Mouse (Mus musculus) heart, postnatal 36 days (tissue): ENCODE measurements around the gene Gm21704. TPM values are rescaled to one million over a fixed set of nuclear protein-coding genes. Genes with fewer than 3 reads are reported as not detected.
"Not testable (repeated sequence)": the region's sequence is repeated elsewhere in the genome, so short reads cannot be mapped to it uniquely, and the experiment has no call there.

Experiments
- DNase-seq, 2 experiments: peaks; one replicate each; pipeline ENCODE4 v3.0.0; 2021 to 2022
- intact Hi-C: fragments of 180-260 bp; cut with DNase I; formaldehyde crosslinking; loops from one replicate; pipeline ENCODE4 v1.15.1; 2025
- total RNA-seq, 2 experiments: library from RNA; stranded (reverse); gene quantifications; 2 replicates each; pipeline ENCODE4 v1.2.3; 2021

The Gm21704 gene
- total RNA-seq: not detected

GRCm38 (mm10) chrY:3410067-3410466 is at the start of gene Gm21704, which contains the start of gene Gm21708:
Gm21704 (minus strand) TSS chrY:3410167.
Gm21708 (minus strand) TSS chrY:3410167.
- DNase-seq, intact Hi-C loops: not testable (repeated sequence)

DNA sequence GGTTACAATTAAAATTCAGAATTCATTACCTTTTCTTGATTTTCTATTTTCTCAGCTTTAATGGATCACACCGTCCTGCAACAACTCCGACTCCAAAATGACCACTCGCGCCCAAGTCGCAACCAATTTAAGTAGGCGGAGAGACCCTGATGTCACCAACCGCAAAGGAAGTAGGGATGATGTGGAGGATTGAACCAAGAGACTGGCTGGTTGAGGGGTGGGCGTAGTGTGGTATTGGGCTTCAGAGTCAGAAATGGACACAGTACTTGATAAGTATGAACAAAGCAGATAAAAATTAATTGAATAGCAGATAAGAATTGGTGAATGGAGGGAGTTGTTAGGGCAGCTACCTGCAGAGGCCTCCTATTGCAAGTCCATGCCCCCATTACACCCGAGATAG is 64.7 kb downstream of the Gm21704 start, which contains the start of gene Gm21693:
Gene Gm21693, minus strand, starts transcription at position 101 of the 400 bp plus-strand sequence.
- DNase-seq, intact Hi-C loops: not testable (repeated sequence)

DNA sequence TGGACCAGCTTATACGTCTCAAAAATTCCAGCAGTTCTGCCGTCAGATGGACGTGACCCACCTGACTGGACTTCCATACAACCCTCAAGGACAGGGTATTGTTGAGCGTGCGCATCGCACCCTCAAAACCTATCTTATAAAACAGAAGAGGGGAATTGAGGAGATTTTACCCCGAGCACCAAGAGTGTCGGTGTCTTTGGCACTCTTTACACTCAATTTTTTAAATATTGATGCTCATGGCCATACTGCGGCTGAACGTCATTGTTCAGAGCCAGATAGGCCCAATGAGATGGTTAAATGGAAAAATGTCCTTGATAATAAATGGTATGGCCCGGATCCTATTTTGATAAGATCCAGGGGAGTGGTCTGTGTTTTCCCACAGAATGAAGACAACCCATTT is 69.3 kb downstream of the Gm21704 start:
- intact Hi-C loops, DNase-seq: not testable (repeated sequence)

Other genes starting within 250 kb of the Gm21704 start
- not detected for gene Gm21677, start 103.7 kb downstream of the Gm21704 start, total RNA-seq
- gene Gm21693, start 64.8 kb downstream of the Gm21704 start, total RNA-seq: not detected
- gene Gm21708, start within 50 bp of the Gm21704 start, total RNA-seq: not detected